Mouse (Mus musculus): ENCODE data around the gene Col6a5.

- no peak for TF ChIP-seq CTCF (IDR thresholded peaks at IDR 0.05; ENCODE audit: control insufficient read depth, insufficient read depth, insufficient replicate concordance, low read depth, low read length)
- no peak for TF ChIP-seq POLR2A (IDR thresholded peaks at IDR 0.05; ENCODE audit: control insufficient read depth, low read depth, low read length)
Observed at GRCm38 (mm10) chr9:105852015-105852777, 108.2 kb downstream of the Col6a5 start.
